Mouse (Mus musculus): Measurements from ENCODE around the gene Zfp57. TPM values are rescaled to one million over a fixed set of nuclear protein-coding genes. Genes with fewer than 3 reads are reported as not detected.
"Not testable (repeated sequence)": the region's sequence is repeated elsewhere in the genome, so short reads cannot be mapped to it uniquely, and the experiment has no call there.

Zfp57 gene
- polyA plus RNA-seq, 1 experiment from 2014 or later: 208 TPM

DNA sequence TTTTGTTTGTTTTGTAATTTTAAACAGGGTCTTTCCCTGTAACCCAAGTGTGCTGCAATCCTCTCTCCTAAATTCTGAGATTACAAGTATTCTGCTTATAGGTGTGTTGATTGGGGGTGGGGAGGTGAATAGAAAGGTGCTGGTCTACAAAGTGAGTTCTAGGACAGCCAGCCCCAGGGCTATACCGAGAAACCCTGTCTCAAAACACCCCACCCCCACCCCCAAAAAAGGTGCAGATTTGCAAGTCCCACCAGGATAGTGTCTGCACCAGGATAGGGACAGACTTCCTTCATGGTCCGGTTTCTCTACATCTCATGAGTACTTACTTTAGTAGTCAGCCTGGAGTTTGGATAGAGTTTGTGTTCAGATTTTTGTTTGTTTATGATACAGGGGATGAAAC lies 2.5 kb upstream of the Zfp57 start:
- no peak overlapping the region for H3K4me2 ChIP-seq (replicated peaks)
- no peak overlapping the region for H3K27ac ChIP-seq
- H3K36me3 ChIP-seq: no peaks in the 10 kb centered on the region
- ATAC-seq (ENCODE audit: low FRiP score): no peak
- no peaks in the 10 kb centered on the region for H3K9me3 ChIP-seq (replicated peaks)
- H3K4me1 ChIP-seq: no peaks in the 10 kb centered on the region
- H3K4me3 ChIP-seq: no peak overlapping the region
- H3K27me3 ChIP-seq: no peaks in the 10 kb centered on the region
- no peak overlapping the region for H3K9ac ChIP-seq
- 84% methylated on average over 2 of the region's 2 CpGs for WGBS

DNA sequence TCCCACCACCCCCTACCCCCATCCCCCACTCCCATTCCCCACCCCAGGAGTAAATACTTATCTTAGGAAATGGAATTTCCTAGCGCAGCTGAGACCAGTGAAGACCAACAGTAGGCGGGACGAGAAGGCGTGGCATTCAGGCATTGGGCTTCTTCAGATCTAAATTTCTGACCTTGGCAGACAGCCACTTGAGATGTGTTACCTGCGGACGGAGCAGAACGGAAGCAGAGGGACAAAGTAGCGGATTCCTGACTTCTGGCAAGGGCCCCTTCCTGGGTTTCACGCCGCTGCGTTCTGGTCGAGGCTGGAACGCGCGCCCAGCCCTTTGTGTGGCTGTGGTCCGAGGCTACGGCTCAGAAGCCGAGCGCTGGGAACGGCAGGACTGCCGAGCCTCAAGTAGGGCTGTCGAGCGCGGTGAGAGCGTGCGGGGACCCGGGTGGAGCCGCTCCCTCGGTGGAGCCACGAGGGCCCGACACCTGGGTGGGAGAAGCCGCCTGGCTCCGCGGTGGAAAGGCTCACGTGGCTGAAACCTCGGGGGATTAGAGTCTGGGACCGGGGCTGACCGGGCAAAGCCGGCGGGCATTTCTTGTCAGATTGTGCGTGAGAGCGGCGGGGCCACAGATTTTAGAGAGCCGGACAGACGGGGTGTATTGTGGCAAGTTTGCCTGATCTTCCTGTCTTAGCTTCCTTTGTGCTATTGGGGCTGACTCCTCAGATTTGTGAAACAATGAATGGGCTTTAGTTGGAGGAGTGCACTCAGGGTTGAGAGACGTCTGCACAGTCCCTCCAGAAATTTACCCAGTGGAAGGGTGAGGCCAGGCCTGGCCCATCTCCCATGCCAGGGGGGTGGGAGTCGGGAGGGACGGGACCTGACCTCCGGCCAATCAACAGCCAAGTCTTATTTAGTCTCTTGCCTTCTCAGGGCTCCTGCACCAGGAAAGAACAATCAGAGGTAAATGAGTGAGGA lies 1.7 kb downstream of the Zfp57 start:
- Histone ChIP-seq H3K27ac (peak overlapping the region; percentile 95), H3K9ac (peak overlapping the region; percentile 92), H3K4me2 (replicated peaks) (peak overlapping the region; percentile 56), H3K36me3 (peaks cover 29% of the 10 kb centered on the region), H3K27me3 (no peaks in the 10 kb centered on the region), H3K9me3 (replicated peaks) (no peaks in the 10 kb centered on the region), H3K4me3 (peak overlapping the region; percentile 60), H3K4me1 (peaks cover 6% of the 10 kb centered on the region; the same call in 1 of the 2 replicates)
- under 1% methylated on average over 49 of the region's 49 CpGs for WGBS
- peak; percentile 88 for ATAC-seq (ENCODE audit: low FRiP score)

DNA sequence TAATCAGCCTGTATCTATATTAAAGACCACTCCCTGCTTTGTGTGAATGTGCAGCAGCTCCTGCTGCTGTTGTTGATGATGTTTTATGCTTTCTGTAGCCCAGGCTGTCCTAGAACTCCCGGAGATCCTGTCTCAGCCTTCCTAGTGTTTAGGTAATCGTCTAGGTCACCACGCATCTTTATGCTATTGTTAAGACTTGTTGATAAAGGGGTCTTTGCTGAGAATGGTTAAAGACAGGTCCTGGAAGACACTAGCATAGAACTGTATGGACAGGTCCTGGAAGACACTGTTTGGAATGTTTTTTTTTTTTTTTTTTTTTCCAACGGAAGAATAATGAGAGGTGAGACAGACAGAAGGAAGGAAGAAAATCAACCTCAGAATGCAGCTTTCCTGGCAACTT lies 2.4 kb downstream of the Zfp57 start:
- WGBS: 37% methylated on average over 4 of the region's 4 CpGs
- peak; percentile 15; the same call in 1 of the 2 replicates for ATAC-seq (ENCODE audit: low FRiP score)
- H3K27ac ChIP-seq: peak overlapping the region; percentile 95
- peak overlapping the region; percentile 56 for H3K4me2 ChIP-seq (replicated peaks)
- peaks cover 6% of the 10 kb centered on the region; the same call in 1 of the 2 replicates for H3K4me1 ChIP-seq
- peak overlapping the region; percentile 60 for H3K4me3 ChIP-seq
- H3K36me3 ChIP-seq: peaks cover 37% of the 10 kb centered on the region
- H3K9ac ChIP-seq: peak overlapping the region; percentile 92
- H3K27me3 ChIP-seq: no peaks in the 10 kb centered on the region
- no peaks in the 10 kb centered on the region for H3K9me3 ChIP-seq (replicated peaks)

DNA sequence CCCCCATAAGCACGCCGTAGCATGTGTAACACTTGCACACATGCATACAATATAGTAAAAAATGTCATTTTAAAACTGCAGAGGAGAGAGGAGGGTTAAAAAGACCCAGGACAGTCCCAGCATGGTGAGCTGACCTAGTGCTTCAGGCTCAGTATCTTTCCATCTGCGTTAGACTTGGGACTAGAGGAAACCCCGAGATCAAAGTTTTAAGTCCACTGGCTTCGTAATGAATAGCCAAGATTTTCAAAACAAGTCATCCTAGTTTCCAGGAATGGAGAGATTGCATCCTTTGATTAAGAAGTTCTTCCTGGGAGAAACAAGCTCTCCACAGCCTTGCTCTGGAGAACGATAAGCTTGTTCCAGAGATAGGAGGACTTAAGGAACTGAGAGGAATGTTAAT lies 7.2 kb downstream of the Zfp57 start:
- H3K4me2 ChIP-seq (replicated peaks): no peak overlapping the region
- H3K9me3 ChIP-seq (replicated peaks): no peaks in the 10 kb centered on the region
- H3K36me3 ChIP-seq: peaks cover 71% of the 10 kb centered on the region
- H3K27me3 ChIP-seq: no peaks in the 10 kb centered on the region
- no peak overlapping the region for H3K27ac ChIP-seq
- H3K4me3 ChIP-seq: no peak overlapping the region
- peaks cover 6% of the 10 kb centered on the region; the same call in 1 of the 2 replicates for H3K4me1 ChIP-seq
- WGBS: 95% methylated on average over 6 of the region's 6 CpGs
- no peak for ATAC-seq (ENCODE audit: low FRiP score)
- no peak overlapping the region for H3K9ac ChIP-seq

DNA sequence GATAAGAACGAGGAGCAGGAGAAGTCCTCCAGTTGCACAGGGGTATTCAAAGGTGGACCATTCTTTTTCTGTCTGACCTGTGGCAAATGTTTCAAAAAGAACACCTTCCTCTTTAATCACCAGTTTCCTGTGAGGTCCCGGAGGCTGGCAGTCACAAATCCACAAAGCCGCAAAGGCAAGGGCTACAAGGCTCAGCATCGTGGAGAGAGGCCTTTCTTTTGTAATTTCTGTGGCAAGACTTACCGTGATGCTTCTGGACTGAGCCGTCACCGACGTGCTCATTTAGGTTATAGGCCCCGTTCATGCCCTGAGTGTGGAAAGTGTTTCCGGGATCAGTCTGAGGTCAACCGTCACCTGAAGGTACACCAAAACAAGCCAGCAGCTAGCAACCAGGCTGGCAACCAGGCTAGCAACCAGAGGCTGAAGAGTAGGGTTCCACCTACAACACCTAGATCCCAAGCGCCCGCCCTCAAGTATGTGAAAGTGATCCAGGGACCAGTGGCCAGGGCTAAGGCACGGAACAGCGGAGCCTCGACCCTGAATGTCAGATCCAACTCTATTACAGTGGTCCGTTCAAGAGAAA lies 8.6 kb downstream of the Zfp57 start:
- no peaks in the 10 kb centered on the region for H3K27me3 ChIP-seq
- no peak overlapping the region for H3K4me2 ChIP-seq (replicated peaks)
- H3K9ac ChIP-seq: no peak overlapping the region
- no peaks in the 10 kb centered on the region for H3K4me1 ChIP-seq
- H3K27ac ChIP-seq: no peak overlapping the region
- WGBS: 94% methylated on average over 17 of the region's 17 CpGs
- no peaks in the 10 kb centered on the region for H3K9me3 ChIP-seq (replicated peaks)
- ATAC-seq (ENCODE audit: low FRiP score): no peak
- H3K4me3 ChIP-seq: no peak overlapping the region
- peaks cover 71% of the 10 kb centered on the region for H3K36me3 ChIP-seq

DNA sequence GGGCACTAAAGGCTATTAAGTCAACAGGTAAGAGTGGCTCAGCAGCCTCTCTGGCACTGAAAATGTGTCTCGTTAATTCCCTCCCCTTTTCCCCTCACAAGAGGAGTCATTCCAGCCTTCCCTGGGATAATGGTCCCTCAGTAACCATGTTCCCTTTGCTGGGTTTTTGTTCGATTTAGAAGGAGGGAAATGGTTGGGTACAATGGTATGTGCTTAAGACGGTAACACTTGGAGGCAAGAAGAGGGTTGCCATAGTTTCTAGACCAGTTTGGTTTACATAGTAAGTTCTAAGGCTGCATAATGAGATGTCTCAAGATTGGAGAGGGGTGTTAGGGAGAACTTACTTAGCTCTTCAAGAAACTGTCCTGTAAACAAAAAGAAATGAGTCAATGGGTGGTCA lies 10.8 kb downstream of the Zfp57 start:
- H3K27me3 ChIP-seq: no peaks in the 10 kb centered on the region
- H3K9me3 ChIP-seq (replicated peaks): no peaks in the 10 kb centered on the region
- H3K36me3 ChIP-seq: peaks cover 51% of the 10 kb centered on the region
- ATAC-seq (ENCODE audit: low FRiP score): no peak
- no peaks in the 10 kb centered on the region for H3K4me1 ChIP-seq
- 80% methylated on average over 3 of the region's 3 CpGs for WGBS
- no peak overlapping the region for H3K4me3 ChIP-seq
- H3K9ac ChIP-seq: no peak overlapping the region
- H3K27ac ChIP-seq: no peak overlapping the region
- no peak overlapping the region for H3K4me2 ChIP-seq (replicated peaks)

DNA sequence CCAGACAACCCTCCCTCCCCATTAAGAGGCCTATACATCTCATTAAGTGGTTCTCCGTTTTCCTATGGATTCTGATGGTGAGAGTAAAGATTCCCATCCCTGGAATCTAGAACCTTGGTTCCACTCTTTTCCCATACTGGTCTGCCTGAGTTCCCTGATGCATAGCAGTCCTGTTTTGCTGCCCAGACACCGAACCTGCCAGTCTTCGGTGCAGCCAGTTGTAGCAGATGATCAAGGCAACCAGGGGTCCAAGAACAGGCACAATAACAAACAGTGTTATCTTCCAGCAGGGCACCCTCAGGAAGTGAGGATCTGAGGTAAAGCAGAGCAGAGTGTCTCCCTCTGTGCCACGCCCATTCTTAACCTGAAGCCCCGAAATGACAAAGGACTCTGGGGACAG lies 11.2 kb downstream of the Zfp57 start:
- no peak for ATAC-seq (ENCODE audit: low FRiP score)

DNA sequence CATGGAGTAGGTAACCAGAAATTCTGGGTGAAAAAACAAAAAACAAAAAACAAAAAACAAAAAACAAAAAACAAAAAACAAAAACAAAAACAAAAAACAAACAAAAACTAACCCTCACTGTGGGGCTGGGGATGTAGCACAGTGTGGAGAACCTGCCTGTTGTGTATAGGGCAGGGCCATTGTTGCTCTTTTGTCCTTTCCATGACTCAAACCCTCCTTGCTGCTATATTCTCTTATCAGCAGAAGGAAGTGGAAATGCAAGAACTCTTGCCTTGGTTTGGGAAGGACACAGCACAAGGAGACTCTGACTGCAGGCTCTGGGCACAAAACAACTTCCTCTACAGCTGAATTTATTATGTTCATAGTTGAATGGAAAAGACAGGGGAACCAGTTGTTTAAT lies 15.4 kb downstream of the Zfp57 start:
- H3K4me2 ChIP-seq (replicated peaks): no peak overlapping the region
- H3K36me3 ChIP-seq: peaks cover 6% of the 10 kb centered on the region; the same call in 1 of the 2 replicates
- no peak overlapping the region for H3K27ac ChIP-seq
- ATAC-seq (ENCODE audit: low FRiP score): no peak
- no peaks in the 10 kb centered on the region for H3K9me3 ChIP-seq (replicated peaks)
- no peak overlapping the region for H3K4me3 ChIP-seq
- H3K27me3 ChIP-seq: no peaks in the 10 kb centered on the region
- H3K9ac ChIP-seq: no peak overlapping the region
- H3K4me1 ChIP-seq: no peaks in the 10 kb centered on the region

More for the DNA sequence above, 11.2 kb downstream of the Zfp57 start:
- Histone ChIP-seq H3K4me3 (no peak overlapping the region), H3K9me3 (replicated peaks) (no peaks in the 10 kb centered on the region), H3K4me1 (no peaks in the 10 kb centered on the region), H3K27ac (no peak overlapping the region), H3K36me3 (peaks cover 47% of the 10 kb centered on the region), H3K9ac (no peak overlapping the region), H3K27me3 (no peaks in the 10 kb centered on the region), H3K4me2 (replicated peaks) (no peak overlapping the region)
- WGBS: 77% methylated on average over 5 of the region's 5 CpGs

DNA sequence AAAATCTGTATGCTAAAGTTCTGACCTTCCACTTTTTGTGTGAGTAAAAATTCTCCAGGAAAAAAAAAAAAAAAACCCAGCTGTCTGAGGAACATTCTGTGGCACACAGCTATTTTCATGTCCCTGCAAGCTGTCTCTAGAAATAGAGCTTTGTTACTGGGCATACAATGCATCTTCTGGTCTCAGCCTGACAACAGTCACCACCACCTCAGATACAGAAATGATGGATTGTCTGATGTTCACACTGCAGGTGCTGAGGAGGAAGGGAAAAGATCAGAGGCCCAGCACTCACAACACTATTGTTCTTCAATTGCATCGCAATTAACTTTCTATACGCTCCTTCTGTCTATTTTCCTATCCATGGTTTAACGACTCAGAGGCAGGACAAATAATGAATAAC lies 17.4 kb downstream of the Zfp57 start:
- Histone ChIP-seq H3K27ac (no peak overlapping the region), H3K4me1 (no peaks in the 10 kb centered on the region), H3K36me3 (no peaks in the 10 kb centered on the region), H3K9ac (no peak overlapping the region), H3K27me3 (no peaks in the 10 kb centered on the region), H3K4me3 (no peak overlapping the region), H3K9me3 (replicated peaks) (no peaks in the 10 kb centered on the region), H3K4me2 (replicated peaks) (no peak overlapping the region)
- ATAC-seq (ENCODE audit: low FRiP score): no peak
- 67% methylated on average over 3 of the region's 3 CpGs for WGBS

DNA sequence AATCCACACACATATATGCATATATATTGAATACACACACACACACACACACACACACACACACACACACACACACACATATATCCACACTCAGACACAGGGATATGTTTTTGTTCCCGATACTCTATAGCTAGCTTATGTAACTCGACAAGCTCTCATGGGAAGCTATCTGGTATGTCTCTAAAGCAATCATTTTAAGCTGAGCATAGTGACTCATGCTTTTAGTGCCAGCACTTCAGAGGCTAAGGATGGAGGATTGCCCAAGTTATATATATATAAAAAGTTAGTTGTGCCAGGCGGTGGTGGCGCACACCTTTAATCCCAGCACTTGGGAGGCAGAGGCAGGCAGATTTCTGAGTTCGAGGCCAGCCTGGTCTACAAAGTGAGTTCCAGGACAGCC lies 18.3 kb downstream of the Zfp57 start:
- not testable (repeated sequence) for H3K4me2 ChIP-seq (replicated peaks); H3K4me3 ChIP-seq; ATAC-seq (ENCODE audit: low FRiP score); H3K27me3 ChIP-seq; H3K9ac ChIP-seq; H3K27ac ChIP-seq; H3K9me3 ChIP-seq (replicated peaks); H3K4me1 ChIP-seq; H3K36me3 ChIP-seq
- WGBS: 91% methylated on average over 5 of the region's 5 CpGs

DNA sequence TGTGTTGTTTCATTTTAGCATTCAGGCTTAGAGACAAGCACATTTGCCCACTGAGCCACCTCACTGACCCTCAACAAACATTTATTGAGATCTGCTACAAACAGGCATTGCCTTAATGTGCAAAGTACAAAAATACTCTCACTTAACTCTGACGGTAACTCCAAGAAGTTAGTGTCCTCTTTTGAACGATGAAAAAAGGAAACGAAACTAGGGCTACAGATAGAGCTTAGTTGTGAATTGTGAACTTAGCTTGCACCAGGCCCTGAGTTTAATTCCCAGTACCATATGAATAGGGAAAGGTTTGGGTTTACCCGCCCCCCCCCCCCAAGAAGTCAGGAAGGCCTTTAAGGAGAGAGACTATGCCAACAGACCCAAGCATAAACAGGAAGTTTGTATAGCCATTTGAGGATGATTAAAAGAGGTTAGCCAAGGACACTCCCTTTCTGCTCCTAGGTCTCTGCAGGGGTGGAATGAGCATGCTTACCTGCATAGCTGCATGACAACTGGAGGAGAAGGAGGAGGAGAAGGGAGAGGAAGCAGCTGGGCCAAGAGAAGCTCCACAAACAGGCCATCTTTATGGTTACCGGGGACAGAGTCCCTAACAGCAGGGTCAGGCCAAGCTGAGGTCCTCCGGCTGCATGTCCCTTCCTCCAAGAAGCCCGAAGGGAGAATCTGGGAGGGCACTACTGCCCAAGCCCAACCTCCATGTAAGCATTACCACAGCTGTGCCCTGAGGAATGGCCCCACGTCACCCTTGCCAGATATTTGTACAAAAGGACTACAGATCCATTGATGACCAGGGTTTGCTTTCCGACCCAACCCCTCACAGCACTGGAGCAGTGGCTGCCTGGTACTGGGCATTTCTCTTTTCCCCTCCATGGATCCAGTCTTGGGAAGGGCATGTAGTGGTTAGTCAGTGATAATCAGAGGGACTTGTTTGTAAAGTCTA lies 21.9 kb downstream of the Zfp57 start, which contains the start of gene Mog:
Mog (minus strand) TSS at position 771 of the 949 bp plus-strand sequence.
- Histone ChIP-seq H3K4me1 (no peaks in the 10 kb centered on the region), H3K9me3 (replicated peaks) (no peaks in the 10 kb centered on the region), H3K36me3 (no peaks in the 10 kb centered on the region), H3K4me3 (no peak within 1 kb of the TSS), H3K27me3 (no peaks in the 10 kb centered on the region), H3K4me2 (replicated peaks) (no peak within 1 kb of the TSS), H3K9ac (no peak within 1 kb of the TSS), H3K27ac (no peak within 1 kb of the TSS)
- 75% methylated on average over 9 of the region's 9 CpGs for WGBS
- ATAC-seq (ENCODE audit: low FRiP score): no peak

DNA sequence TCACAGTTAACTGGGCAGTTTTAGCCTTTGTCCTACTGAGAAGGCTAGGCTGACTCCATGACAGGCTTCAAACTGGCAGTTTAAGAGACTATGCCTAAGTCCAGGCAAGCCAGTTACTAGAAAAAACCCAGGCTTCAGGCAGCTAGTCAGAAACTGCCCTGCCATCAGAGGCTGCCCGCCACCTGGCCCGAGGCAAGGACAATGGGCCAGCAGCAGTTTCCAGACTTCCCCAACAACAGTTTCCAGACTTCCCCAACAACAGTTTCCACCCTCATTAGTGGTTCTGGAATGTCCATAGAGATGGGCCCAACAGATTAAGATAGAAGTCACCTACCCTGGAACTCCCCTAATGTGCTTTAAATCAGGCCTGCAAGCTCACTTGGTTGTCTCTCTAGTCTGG lies 25.5 kb downstream of the Zfp57 start:
- H3K36me3 ChIP-seq: no peaks in the 10 kb centered on the region
- 60% methylated on average over 2 of the region's 2 CpGs for WGBS
- H3K9me3 ChIP-seq (replicated peaks): no peaks in the 10 kb centered on the region
- no peak for ATAC-seq (ENCODE audit: low FRiP score)
- H3K27ac ChIP-seq: no peak overlapping the region
- H3K4me1 ChIP-seq: no peaks in the 10 kb centered on the region
- no peak overlapping the region for H3K4me3 ChIP-seq
- no peak overlapping the region for H3K4me2 ChIP-seq (replicated peaks)
- no peak overlapping the region for H3K9ac ChIP-seq
- H3K27me3 ChIP-seq: no peaks in the 10 kb centered on the region
